In the genomic region with DNA sequence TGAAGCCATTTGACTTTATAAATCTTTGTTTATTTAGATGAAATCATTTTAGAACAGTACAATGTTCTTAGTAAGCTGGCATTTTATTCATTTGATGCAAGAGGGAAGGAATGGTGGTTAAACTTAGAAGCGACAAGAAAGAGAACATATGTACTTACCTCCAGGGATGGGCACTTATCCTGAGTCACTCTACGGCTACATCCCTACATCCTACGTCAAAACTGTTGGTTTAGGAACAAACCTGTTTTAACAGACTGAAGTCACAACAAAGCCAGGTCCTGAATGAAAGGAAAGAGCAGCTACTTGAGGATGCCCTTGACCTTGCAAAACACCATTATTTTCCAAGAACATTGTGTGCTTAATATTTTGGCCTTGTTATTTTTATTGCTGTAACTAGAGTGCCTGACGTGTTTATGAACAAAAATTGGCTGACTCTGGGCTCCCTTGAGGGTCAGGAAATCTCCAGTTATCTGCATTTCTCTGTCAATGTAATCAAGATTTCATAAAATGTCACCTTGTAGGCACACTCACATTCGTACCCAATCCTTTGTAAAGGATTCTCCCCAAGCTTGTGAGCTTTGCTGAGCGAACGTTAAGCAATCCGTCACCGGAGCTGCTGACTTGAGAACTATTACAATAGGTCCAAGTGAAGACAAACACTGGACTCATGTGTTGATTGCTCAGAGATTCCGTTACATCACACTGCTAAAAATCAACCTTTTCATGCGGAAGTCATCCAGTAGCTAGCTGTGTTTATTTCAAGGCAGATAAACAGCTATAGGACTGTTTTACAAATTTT, we compare ENCODE assay signal across 23 mouse cellular contexts. TPM values are rescaled to one million over a fixed set of nuclear protein-coding genes. Genes with fewer than 3 reads are reported as not detected.
DNase-seq lines count a peak whose midpoint lies in the region; ATAC-seq lines count a peak whose summit lies in the region.
"Had no signal": no experiment of that assay in that cellular context is flagged by ENCODE, and none has a peak within 500 bp of the region (broad histone marks: within the 10 kb centered on the region; RNA-seq: fewer than 3 reads in every experiment).

No protein-coding gene starts in this region.

- no peaks in the 10 kb centered on the region for H3K4me1 ChIP-seq in midbrain, embryonic 11.5 days (ENCODE audit: control insufficient read depth, insufficient read depth, low read length)
- H3K4me1 ChIP-seq in midbrain, embryonic 14.5 days (ENCODE audit: control insufficient read depth, insufficient read depth, low read length), result no peaks in the 10 kb centered on the region
- no peaks in the 10 kb centered on the region for H3K4me1 ChIP-seq in hindbrain, embryonic 13.5 days (replicated peaks)
- H3K4me1 ChIP-seq: heart, embryonic 15.5 days had no signal

- peak; percentile 36 for DNase-seq in gastrocnemius, adult 18-20 months (ENCODE audit: low spot score)
- no peak for DNase-seq in gastrocnemius, postnatal 25 days
- peak; percentile 31 for DNase-seq in midbrain, embryonic 11.5 days (ENCODE audit: low spot score, missing footprints)
- DNase-seq in midbrain, embryonic 14.5 days, result no peak
- peak; percentile 32 for DNase-seq in lung, postnatal 10 days
- no peak for DNase-seq in kidney, postnatal 36 days
- DNase-seq: adrenal gland, postnatal 10 days; B cell, adult 2 months; cerebellum, adult 11-12 months; cerebellum, postnatal 14 days; forebrain, postnatal 0 days; gastrocnemius, adult 2 months; kidney, adult 9 months; kidney, postnatal 25 days; thymus, adult 2 months; thymus, postnatal 4 days had no signal

- no peak overlapping the region for H3K27ac ChIP-seq in midbrain, embryonic 11.5 days (ENCODE audit: low read depth, low read length)
- H3K27ac ChIP-seq in midbrain, embryonic 14.5 days (replicated peaks; ENCODE audit: low read depth, low read length), result no peak overlapping the region
- H3K27ac ChIP-seq in hindbrain, embryonic 13.5 days, result no peak overlapping the region
- H3K27ac ChIP-seq: gastrocnemius, adult 2 months; heart, embryonic 15.5 days; liver, embryonic 14.5 days; macrophage had no signal

- H3K4me3 ChIP-seq in midbrain, embryonic 11.5 days (ENCODE audit: low read depth, low read length), result no peak overlapping the region
- H3K4me3 ChIP-seq in midbrain, embryonic 14.5 days (replicated peaks; ENCODE audit: low read depth, low read length), result no peak overlapping the region
- H3K4me3 ChIP-seq in hindbrain, embryonic 13.5 days, result no peak overlapping the region
- H3K4me3 ChIP-seq: gastrocnemius, adult 2 months; heart, embryonic 15.5 days had no signal

- H3K9me3 ChIP-seq in midbrain, embryonic 11.5 days (ENCODE audit: control insufficient read depth, low read length), result no peaks in the 10 kb centered on the region
- no peaks in the 10 kb centered on the region for H3K9me3 ChIP-seq in midbrain, embryonic 14.5 days (ENCODE audit: control insufficient read depth, low read length)
- H3K9me3 ChIP-seq in hindbrain, embryonic 13.5 days, result no peaks in the 10 kb centered on the region
- H3K9me3 ChIP-seq: heart, embryonic 15.5 days had no signal

- 89% methylated on average over 11 of the region's 11 CpGs for WGBS in midbrain, embryonic 11.5 days
- 85% methylated on average over 11 of the region's 11 CpGs for WGBS in midbrain, embryonic 14.5 days
- 79% methylated on average over 11 of the region's 11 CpGs for WGBS in hindbrain, embryonic 13.5 days

- H3K9ac ChIP-seq in midbrain, embryonic 11.5 days (ENCODE audit: low read length), result no peak overlapping the region
- no peak overlapping the region for H3K9ac ChIP-seq in midbrain, embryonic 14.5 days (replicated peaks; ENCODE audit: low read length)
- no peak overlapping the region for H3K9ac ChIP-seq in hindbrain, embryonic 13.5 days
- H3K9ac ChIP-seq: forebrain, postnatal 0 days; heart, embryonic 15.5 days; liver, embryonic 14.5 days had no signal

- H3K36me3 ChIP-seq in midbrain, embryonic 11.5 days (ENCODE audit: control insufficient read depth, insufficient read depth, low read length), result no peaks in the 10 kb centered on the region
- no peaks in the 10 kb centered on the region for H3K36me3 ChIP-seq in midbrain, embryonic 14.5 days (ENCODE audit: control insufficient read depth, insufficient read depth, low read length)
- no peaks in the 10 kb centered on the region for H3K36me3 ChIP-seq in hindbrain, embryonic 13.5 days
- H3K36me3 ChIP-seq: heart, embryonic 15.5 days had no signal

- H3K27me3 ChIP-seq in midbrain, embryonic 11.5 days (ENCODE audit: control insufficient read depth, insufficient read depth, low read length), result no peaks in the 10 kb centered on the region
- H3K27me3 ChIP-seq in midbrain, embryonic 14.5 days (ENCODE audit: control insufficient read depth, insufficient read depth, low read length), result no peaks in the 10 kb centered on the region
- H3K27me3 ChIP-seq in hindbrain, embryonic 13.5 days, result no peaks in the 10 kb centered on the region
- H3K27me3 ChIP-seq: heart, embryonic 15.5 days had no signal

- ATAC-seq in midbrain, embryonic 11.5 days (ENCODE audit: low FRiP score), result no peak
- no peak for ATAC-seq in midbrain, embryonic 14.5 days (ENCODE audit: low FRiP score, low TSS enrichment)
- ATAC-seq in erythroid progenitor cell, adult 5-6 weeks (replicated peaks; ENCODE audit: low FRiP score, poor library complexity, severe bottlenecking), result no peak
- ATAC-seq in hindbrain, embryonic 13.5 days (ENCODE audit: low FRiP score), result no peak
- ATAC-seq: forebrain, postnatal 0 days; hindbrain, embryonic 16.5 days; intestine, embryonic 16.5 days had no signal

- no peak overlapping the region for H3K4me2 ChIP-seq in midbrain, embryonic 11.5 days
- no peak overlapping the region for H3K4me2 ChIP-seq in midbrain, embryonic 14.5 days (ENCODE audit: low read length)
- H3K4me2 ChIP-seq in hindbrain, embryonic 13.5 days, result no peak overlapping the region
- H3K4me2 ChIP-seq: heart, embryonic 15.5 days had no signal

RNA-seq across cellular contexts. Expression of a gene that starts 56.3 kb away (rescaled TPM):
- total RNA-seq in gastrocnemius, adult 18-20 months (2021), result 1 to 10 TPM; 2.0 to 2.7 TPM
- 1 to 10 TPM; 4.8 to 6.0 TPM for total RNA-seq in gastrocnemius, postnatal 25 days (2021)
- polyA plus RNA-seq in midbrain, embryonic 11.5 days (2014; fragmentation: Nextera tagmentation; extraction: Ambion mirVana), result 19.1 and 19.6 TPM in 2 replicates
- 31.3 and 38.3 TPM in 2 replicates for polyA plus RNA-seq in midbrain, embryonic 14.5 days (2014; fragmentation: Nextera tagmentation; extraction: Ambion mirVana)
- total RNA-seq in erythroid progenitor cell, adult 5-6 weeks (2015; ENCODE audit: low replicate concordance), result 20.5 and 20.9 TPM in 2 replicates
- 5.7 and 9.6 TPM in 2 replicates for total RNA-seq in erythroid progenitor cell, adult 5-6 weeks (2017; ENCODE audit: low replicate concordance)
- 45.8 and 45.9 TPM in 2 replicates for polyA plus RNA-seq in hindbrain, embryonic 13.5 days (2015; fragmentation: Nextera tagmentation; extraction: Ambion mirVana)

Comparison
In these comparisons a context has a peak if more than half of its experiments do, and no peak if none do; other contexts are left out.
1. DNase-seq: peak in gastrocnemius, adult 18-20 months (single experiment), midbrain, embryonic 11.5 days (single experiment) and lung, postnatal 10 days (single experiment); none in gastrocnemius, postnatal 25 days (single experiment), midbrain, embryonic 14.5 days (single experiment) and kidney, postnatal 36 days (0 of 2).